Mouse (Mus musculus) intestine, postnatal 0 days (tissue): ENCODE data around the gene Enho. TPM values are rescaled to one million over a fixed set of nuclear protein-coding genes. Genes with fewer than 3 reads are reported as not detected.

Experiments
- ATAC-seq: fragments of 200-750 bp; cut with Nextera tagmentation; 2 replicates; pipeline ENCODE4 v1.8.0; 2017; ENCODE audit warnings: mild to moderate bottlenecking, moderate TSS enrichment, moderate library complexity
- H3K27ac ChIP-seq: fragments of 300-500 bp; sonication (generic); 2 replicates; pipeline ENCODE4 v1.5.1; 2014; ENCODE audit warnings: mild to moderate bottlenecking, low read depth, low read length, moderate library complexity
- H3K27me3 ChIP-seq: fragments of 300-500 bp; sonication (generic); replicated peaks from 2 replicates; pipeline ENCODE4 v1.6.1; 2014; ENCODE audit warnings: low read length, mixed read lengths; ENCODE audit not compliant: control insufficient read depth, insufficient read depth
- H3K36me3 ChIP-seq: fragments of 300-500 bp; sonication (generic); 2 replicates; pipeline ENCODE4 v1.6.1; 2014; ENCODE audit warnings: mild to moderate bottlenecking, moderate library complexity; ENCODE audit not compliant: control insufficient read depth, insufficient read depth
- H3K4me1 ChIP-seq: fragments of 300-500 bp; sonication (generic); replicated peaks from 2 replicates; pipeline ENCODE4 v1.6.1; 2014; ENCODE audit warnings: antibody characterized with exemption, low read length, mixed read lengths; ENCODE audit not compliant: control insufficient read depth, insufficient read depth
- H3K4me2 ChIP-seq: fragments of 300-500 bp; sonication (generic); replicated peaks from 2 replicates; pipeline ENCODE4 v1.6.1; 2014; ENCODE audit warnings: low read depth, mild to moderate bottlenecking, moderate library complexity
- H3K4me3 ChIP-seq: fragments of 300-500 bp; sonication (generic); 2 replicates; pipeline ENCODE4 v1.5.1; 2014; ENCODE audit warnings: low read depth, low read length
- H3K9ac ChIP-seq: fragments of 300-500 bp; sonication (generic); 2 replicates; pipeline ENCODE4 v1.6.1; 2014; ENCODE audit warnings: mild to moderate bottlenecking, low read depth, low read length
- H3K9me3 ChIP-seq: fragments of 300-500 bp; sonication (generic); 2 replicates; pipeline ENCODE4 v1.6.1; 2016; ENCODE audit warnings: mixed run types; ENCODE audit not compliant: control insufficient read depth
- CTCF ChIP-seq: sonication (generic); IDR thresholded peaks from 2 replicates; pipeline ENCODE4 v1.5.1; 2016; ENCODE audit warnings: low read depth, mild to moderate bottlenecking, control low read depth, antibody characterized with exemption, moderate library complexity
- WGBS: fragments of 180-500 bp; shearing (Covaris S2); extraction: QIAGEN DNeasy Blood & Tissue Kit; methylation state at CpG from one replicate; pipeline ENCODE4 v1.1.7; 2014; 5-methylcytosine and 5-hydroxymethylcytosine counted together
- polyA plus RNA-seq: library from polyadenylated mRNA; unstranded; fragments of >200 nt; fragmentation: Nextera tagmentation; extraction: Ambion mirVana; gene quantifications from 2 replicates; pipeline ENCODE4 v1.2.1, GENCODE M21; 2015

Gene Enho
- polyA plus RNA-seq, 1 experiment from 2014 or later = 8.6 TPM

- WGBS = 73% methylated on average over 11 of the region's 11 CpGs
Observed at GRCm38 (mm10) chr4:41666646-41667045, 26.5 kb upstream of the Enho start.

GRCm38 (mm10) chr4:41665009-41665675, 25.0 kb upstream of the Enho start:
- Histone ChIP-seq H3K4me3 (no peak overlapping the region), H3K27ac (no peak overlapping the region), H3K4me1 (no peaks in the 10 kb centered on the region), H3K36me3 (no peaks in the 10 kb centered on the region), H3K9me3 (no peaks in the 10 kb centered on the region), H3K27me3 (no peaks in the 10 kb centered on the region), H3K4me2 (no peak overlapping the region), H3K9ac (no peak overlapping the region)
- ATAC-seq = no peak
- WGBS = 13% methylated on average over 6 of the region's 8 CpGs
- no peak for TF ChIP-seq CTCF

More at GRCm38 (mm10) chr4:41666646-41667045, 26.5 kb upstream of the Enho start:
- no peak for TF ChIP-seq CTCF
- H3K4me3 ChIP-seq = no peak overlapping the region
- ATAC-seq = no peak
- no peaks in the 10 kb centered on the region for H3K9me3 ChIP-seq
- no peak overlapping the region for H3K4me2 ChIP-seq
- no peaks in the 10 kb centered on the region for H3K36me3 ChIP-seq
- no peaks in the 10 kb centered on the region for H3K4me1 ChIP-seq
- no peak overlapping the region for H3K9ac ChIP-seq
- H3K27me3 ChIP-seq = no peaks in the 10 kb centered on the region
- H3K27ac ChIP-seq = no peak overlapping the region

GRCm38 (mm10) chr4:41664533-41664932, 24.4 kb upstream of the Enho start:
- Histone ChIP-seq H3K4me2 (no peak overlapping the region), H3K27me3 (no peaks in the 10 kb centered on the region)
- WGBS = 29% methylated on average over 7 of the region's 7 CpGs

GRCm38 (mm10) chr4:41663614-41664013, 23.5 kb upstream of the Enho start:
- Histone ChIP-seq H3K9ac (no peak overlapping the region), H3K36me3 (no peaks in the 10 kb centered on the region), H3K4me2 (no peak overlapping the region), H3K27me3 (no peaks in the 10 kb centered on the region), H3K4me1 (no peaks in the 10 kb centered on the region), H3K27ac (no peak overlapping the region), H3K9me3 (no peaks in the 10 kb centered on the region), H3K4me3 (no peak overlapping the region)
- ATAC-seq = no peak
- 50% methylated on average over 9 of the region's 9 CpGs for WGBS
- TF ChIP-seq CTCF = no peak

More at GRCm38 (mm10) chr4:41664533-41664932, 24.4 kb upstream of the Enho start:
- no peak for TF ChIP-seq CTCF
- no peak overlapping the region for H3K9ac ChIP-seq
- no peak overlapping the region for H3K4me3 ChIP-seq
- no peaks in the 10 kb centered on the region for H3K9me3 ChIP-seq
- no peak for ATAC-seq
- no peaks in the 10 kb centered on the region for H3K36me3 ChIP-seq
- no peaks in the 10 kb centered on the region for H3K4me1 ChIP-seq
- H3K27ac ChIP-seq = no peak overlapping the region

GRCm38 (mm10) chr4:41662723-41663122, 22.6 kb upstream of the Enho start:
- no peak for TF ChIP-seq CTCF
- Histone ChIP-seq H3K4me1 (no peaks in the 10 kb centered on the region), H3K9me3 (no peaks in the 10 kb centered on the region), H3K9ac (no peak overlapping the region), H3K27me3 (no peaks in the 10 kb centered on the region), H3K36me3 (no peaks in the 10 kb centered on the region), H3K4me3 (no peak overlapping the region), H3K4me2 (no peak overlapping the region), H3K27ac (no peak overlapping the region)
- 85% methylated on average over 11 of the region's 11 CpGs for WGBS
- ATAC-seq = no peak

- Histone ChIP-seq H3K4me1 (no peaks in the 10 kb centered on the region), H3K4me2 (no peak overlapping the region)
Observed at GRCm38 (mm10) chr4:41660851-41661430, 20.8 kb upstream of the Enho start.

More at GRCm38 (mm10) chr4:41660851-41661430, 20.8 kb upstream of the Enho start:
- Histone ChIP-seq H3K9ac (no peak overlapping the region), H3K27me3 (no peaks in the 10 kb centered on the region), H3K27ac (no peak overlapping the region), H3K36me3 (no peaks in the 10 kb centered on the region), H3K4me3 (no peak overlapping the region), H3K9me3 (no peaks in the 10 kb centered on the region)
- TF ChIP-seq CTCF = no peak
- WGBS = 50% methylated on average over 11 of the region's 11 CpGs
- ATAC-seq = no peak
